Mouse (Mus musculus): ENCODE data around the gene Ankrd55. TPM values are rescaled to one million over a fixed set of nuclear protein-coding genes. Genes with fewer than 3 reads are reported as not detected.
A peak's percentile ranks its signal among the peaks of the same experiment; 100 is the strongest.

Ankrd55 gene
- polyA plus RNA-seq, 1 experiment from 2014 or later: not detected

- Histone ChIP-seq H3K9me3 (no peaks in the 10 kb centered on the region), H3K27me3 (no peaks in the 10 kb centered on the region), H3K27ac (no peak overlapping the region), H3K36me3 (no peaks in the 10 kb centered on the region), H3K4me3 (no peak overlapping the region), H3K4me2 (no peak overlapping the region), H3K9ac (no peak overlapping the region), H3K4me1 (peaks cover 23% of the 10 kb centered on the region)
- WGBS: 48% methylated on average over 2 of the region's 2 CpGs
- no peak for ATAC-seq (ENCODE audit: borderline replicate concordance, extremely low read depth, low FRiP score, low TSS enrichment)
Observed at GRCm38 (mm10) chr13:112386494-112387075, 98.3 kb downstream of the Ankrd55 start.

DNA sequence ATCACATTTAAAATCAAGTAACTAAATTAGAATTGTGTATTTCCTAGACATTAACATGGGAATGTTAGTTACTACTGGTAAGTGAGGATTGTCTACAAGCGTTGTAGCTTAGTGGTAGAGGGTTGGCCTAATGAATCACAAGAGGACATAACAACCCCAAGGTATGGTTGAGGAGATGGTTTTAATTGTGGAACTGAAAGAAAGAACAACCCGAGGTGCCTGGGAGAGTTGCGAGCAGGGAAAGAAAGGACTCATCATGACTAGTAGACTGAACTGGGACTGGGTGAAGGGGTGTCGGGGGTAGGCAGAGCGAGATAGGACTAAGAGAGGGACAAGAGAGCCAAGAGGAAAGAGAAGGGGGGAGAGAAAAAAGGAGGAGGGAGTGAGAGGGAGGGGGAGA lies 99.0 kb downstream of the Ankrd55 start:
- Histone ChIP-seq H3K9me3 (no peaks in the 10 kb centered on the region), H3K4me1 (peaks cover 23% of the 10 kb centered on the region), H3K27ac (no peak overlapping the region), H3K9ac (no peak overlapping the region), H3K4me2 (no peak overlapping the region), H3K36me3 (no peaks in the 10 kb centered on the region), H3K27me3 (no peaks in the 10 kb centered on the region), H3K4me3 (no peak overlapping the region)
- 74% methylated on average over 5 of the region's 5 CpGs for WGBS
- ATAC-seq (ENCODE audit: borderline replicate concordance, extremely low read depth, low FRiP score, low TSS enrichment): no peak

GRCm38 (mm10) chr13:112388176-112388575 lies 99.9 kb downstream of the Ankrd55 start:
- peaks cover 16% of the 10 kb centered on the region for H3K4me1 ChIP-seq
- H3K36me3 ChIP-seq: no peaks in the 10 kb centered on the region
- no peak overlapping the region for H3K27ac ChIP-seq
- 61% methylated on average over 3 of the region's 3 CpGs for WGBS
- H3K27me3 ChIP-seq: no peaks in the 10 kb centered on the region
- no peak overlapping the region for H3K4me2 ChIP-seq
- no peak overlapping the region for H3K9ac ChIP-seq
- no peak for ATAC-seq (ENCODE audit: borderline replicate concordance, extremely low read depth, low FRiP score, low TSS enrichment)
- H3K9me3 ChIP-seq: no peaks in the 10 kb centered on the region
- H3K4me3 ChIP-seq: no peak overlapping the region

GRCm38 (mm10) chr13:112390206-112390605 lies 102.0 kb downstream of the Ankrd55 start:
- Histone ChIP-seq H3K27ac (no peak overlapping the region), H3K4me1 (no peaks in the 10 kb centered on the region), H3K27me3 (no peaks in the 10 kb centered on the region), H3K36me3 (no peaks in the 10 kb centered on the region), H3K9ac (no peak overlapping the region), H3K4me2 (no peak overlapping the region), H3K4me3 (no peak overlapping the region), H3K9me3 (no peaks in the 10 kb centered on the region)
- no peak for ATAC-seq (ENCODE audit: borderline replicate concordance, extremely low read depth, low FRiP score, low TSS enrichment)
- WGBS: 86% methylated on average over 1 of the region's 1 CpGs

- Histone ChIP-seq H3K36me3 (no peaks in the 10 kb centered on the region), H3K4me3 (no peak overlapping the region), H3K27ac (0 out of 2 replicates have a peak overlapping the region, but pooled peaks have one; percentile 27), H3K9ac (no peak overlapping the region), H3K9me3 (no peaks in the 10 kb centered on the region), H3K27me3 (no peaks in the 10 kb centered on the region), H3K4me1 (no peaks in the 10 kb centered on the region), H3K4me2 (no peak overlapping the region)
- no peak for ATAC-seq (ENCODE audit: borderline replicate concordance, extremely low read depth, low FRiP score, low TSS enrichment)
- WGBS: 67% methylated on average over 3 of the region's 3 CpGs
Observed at GRCm38 (mm10) chr13:112391354-112391753, 103.1 kb downstream of the Ankrd55 start.

- Histone ChIP-seq H3K4me1 (no peaks in the 10 kb centered on the region), H3K9me3 (no peaks in the 10 kb centered on the region), H3K27me3 (no peaks in the 10 kb centered on the region), H3K27ac (no peak overlapping the region), H3K36me3 (no peaks in the 10 kb centered on the region), H3K4me2 (no peak overlapping the region), H3K4me3 (no peak overlapping the region), H3K9ac (no peak overlapping the region)
- 80% methylated on average over 2 of the region's 2 CpGs for WGBS
- ATAC-seq (ENCODE audit: borderline replicate concordance, extremely low read depth, low FRiP score, low TSS enrichment): no peak
Observed at GRCm38 (mm10) chr13:112393356-112393755, 105.1 kb downstream of the Ankrd55 start.

- H3K4me3 ChIP-seq: no peak overlapping the region
- no peak overlapping the region for H3K9ac ChIP-seq
- no peaks in the 10 kb centered on the region for H3K27me3 ChIP-seq
- no peaks in the 10 kb centered on the region for H3K9me3 ChIP-seq
- H3K27ac ChIP-seq: no peak overlapping the region
- no peak for ATAC-seq (ENCODE audit: borderline replicate concordance, extremely low read depth, low FRiP score, low TSS enrichment)
- WGBS: 57% methylated on average over 9 of the region's 9 CpGs
- H3K36me3 ChIP-seq: no peaks in the 10 kb centered on the region
- H3K4me2 ChIP-seq: no peak overlapping the region
- no peaks in the 10 kb centered on the region for H3K4me1 ChIP-seq
Observed at GRCm38 (mm10) chr13:112394271-112394670, 106.0 kb downstream of the Ankrd55 start.

- H3K4me2 ChIP-seq: no peak overlapping the region
- no peak overlapping the region for H3K4me3 ChIP-seq
- no peaks in the 10 kb centered on the region for H3K9me3 ChIP-seq
- H3K27ac ChIP-seq: no peak overlapping the region
- WGBS: 58% methylated on average over 3 of the region's 3 CpGs
- no peaks in the 10 kb centered on the region for H3K4me1 ChIP-seq
- no peaks in the 10 kb centered on the region for H3K36me3 ChIP-seq
- no peaks in the 10 kb centered on the region for H3K27me3 ChIP-seq
- no peak overlapping the region for H3K9ac ChIP-seq
- ATAC-seq (ENCODE audit: borderline replicate concordance, extremely low read depth, low FRiP score, low TSS enrichment): no peak
Observed at GRCm38 (mm10) chr13:112404723-112405122, 116.5 kb downstream of the Ankrd55 start.

DNA sequence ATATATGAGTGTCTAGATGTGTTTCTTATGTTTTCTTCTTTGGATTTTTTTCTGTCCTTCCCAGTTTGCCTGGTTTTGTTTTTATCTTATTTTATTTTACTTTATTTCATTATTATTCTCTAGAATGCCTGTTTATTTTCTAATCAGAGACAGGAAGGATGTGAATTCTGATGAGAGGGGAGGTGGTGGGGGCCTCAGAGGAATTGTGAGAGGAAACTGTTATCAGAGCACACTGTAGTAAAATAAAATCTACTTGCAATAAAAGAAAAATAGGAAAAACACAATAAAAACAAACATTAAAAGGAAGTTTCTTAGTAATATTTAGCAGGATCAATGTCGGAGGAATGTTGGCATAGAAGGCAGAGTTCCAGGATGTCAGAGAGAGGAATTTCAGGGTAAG lies 116.9 kb downstream of the Ankrd55 start:
- H3K9me3 ChIP-seq: no peaks in the 10 kb centered on the region
- no peaks in the 10 kb centered on the region for H3K4me1 ChIP-seq
- no peak overlapping the region for H3K9ac ChIP-seq
- H3K4me3 ChIP-seq: no peak overlapping the region
- no peak overlapping the region for H3K27ac ChIP-seq
- H3K27me3 ChIP-seq: no peaks in the 10 kb centered on the region
- H3K36me3 ChIP-seq: no peaks in the 10 kb centered on the region
- no peak overlapping the region for H3K4me2 ChIP-seq
- no peak for ATAC-seq (ENCODE audit: borderline replicate concordance, extremely low read depth, low FRiP score, low TSS enrichment)
- 33% methylated on average over 1 of the region's 1 CpGs for WGBS

- Histone ChIP-seq H3K4me3 (no peak overlapping the region), H3K4me2 (no peak overlapping the region), H3K9me3 (no peaks in the 10 kb centered on the region), H3K36me3 (no peaks in the 10 kb centered on the region), H3K27me3 (no peaks in the 10 kb centered on the region), H3K4me1 (0 out of 2 replicates have a peak, but pooled peaks cover 3% of the 10 kb centered on the region), H3K27ac (no peak overlapping the region), H3K9ac (no peak overlapping the region)
- no peak for ATAC-seq (ENCODE audit: borderline replicate concordance, extremely low read depth, low FRiP score, low TSS enrichment)
- 73% methylated on average over 2 of the region's 2 CpGs for WGBS
Observed at GRCm38 (mm10) chr13:112406618-112407017, 118.4 kb downstream of the Ankrd55 start.

GRCm38 (mm10) chr13:112407181-112407700 lies 119.0 kb downstream of the Ankrd55 start:
- Histone ChIP-seq H3K9me3 (no peaks in the 10 kb centered on the region), H3K4me2 (no peak overlapping the region), H3K9ac (no peak overlapping the region), H3K36me3 (no peaks in the 10 kb centered on the region), H3K4me3 (no peak overlapping the region), H3K27ac (no peak overlapping the region), H3K4me1 (peaks cover 9% of the 10 kb centered on the region; the same call in 1 of the 2 replicates), H3K27me3 (no peaks in the 10 kb centered on the region)
- 79% methylated on average over 3 of the region's 3 CpGs for WGBS
- ATAC-seq (ENCODE audit: borderline replicate concordance, extremely low read depth, low FRiP score, low TSS enrichment): no peak

GRCm38 (mm10) chr13:112407776-112408490 lies 119.7 kb downstream of the Ankrd55 start:
- no peaks in the 10 kb centered on the region for H3K27me3 ChIP-seq
- H3K27ac ChIP-seq: no peak overlapping the region
- H3K4me3 ChIP-seq: no peak overlapping the region
- no peak for ATAC-seq (ENCODE audit: borderline replicate concordance, extremely low read depth, low FRiP score, low TSS enrichment)
- no peak overlapping the region for H3K4me2 ChIP-seq
- H3K36me3 ChIP-seq: no peaks in the 10 kb centered on the region
- H3K9ac ChIP-seq: no peak overlapping the region
- WGBS: 77% methylated on average over 9 of the region's 9 CpGs
- no peaks in the 10 kb centered on the region for H3K9me3 ChIP-seq
- H3K4me1 ChIP-seq: peaks cover 10% of the 10 kb centered on the region; the same call in 1 of the 2 replicates

Measured in lung, embryonic 15.5 days (tissue).